Mouse (Mus musculus) thymus, postnatal 0 days (tissue): ENCODE measurements around the gene 4930470P17Rik. TPM values are rescaled to one million over a fixed set of nuclear protein-coding genes. Genes with fewer than 3 reads are reported as not detected.
A peak's percentile ranks its signal among the peaks of the same experiment; 100 is the strongest.

Experiments
- DNase-seq: peaks from one replicate; pipeline ENCODE4 v3.0.0-alpha.2; 2015; ENCODE audit warnings: low spot score
- polyA plus RNA-seq: library from polyadenylated mRNA; unstranded; fragments of >200 nt; fragmentation: Nextera tagmentation; extraction: Ambion mirVana; gene quantifications from 2 replicates; pipeline ENCODE4 v1.2.1, GENCODE M21; 2015

Gene 4930470P17Rik
- polyA plus RNA-seq, 1 experiment from 2014 or later = not detected

- DNase-seq = no peak
Measured at GRCm38 (mm10) chr2:170579551-170579950, 22.3 kb downstream of the 4930470P17Rik start.

GRCm38 (mm10) chr2:170578588-170578987 is 23.2 kb downstream of the 4930470P17Rik start:
- DNase-seq = no peak

GRCm38 (mm10) chr2:170577502-170577901 is 24.3 kb downstream of the 4930470P17Rik start:
- DNase-seq = peak; percentile 4

GRCm38 (mm10) chr2:170576077-170576476 is 25.7 kb downstream of the 4930470P17Rik start:
- no peak for DNase-seq

- DNase-seq = no peak
Measured at GRCm38 (mm10) chr2:170564995-170565394, 36.8 kb downstream of the 4930470P17Rik start.

- DNase-seq = no peak
Measured at GRCm38 (mm10) chr2:170563956-170564855, 37.6 kb downstream of the 4930470P17Rik start.

- DNase-seq = no peak
Measured at GRCm38 (mm10) chr2:170552088-170552487, 49.7 kb downstream of the 4930470P17Rik start.

- DNase-seq = no peak
Measured at GRCm38 (mm10) chr2:170550240-170550639, 51.6 kb downstream of the 4930470P17Rik start.

- no peak for DNase-seq
Measured at GRCm38 (mm10) chr2:170549146-170549545, 52.7 kb downstream of the 4930470P17Rik start.

GRCm38 (mm10) chr2:170548046-170548445 is 53.8 kb downstream of the 4930470P17Rik start:
- DNase-seq = no peak

- no peak for DNase-seq
Measured at GRCm38 (mm10) chr2:170547526-170547925, 54.3 kb downstream of the 4930470P17Rik start.

GRCm38 (mm10) chr2:170545745-170546144 is 56.1 kb downstream of the 4930470P17Rik start:
- no peak for DNase-seq

- DNase-seq = no peak
Measured at GRCm38 (mm10) chr2:170544950-170545349, 56.9 kb downstream of the 4930470P17Rik start.

GRCm38 (mm10) chr2:170544159-170544558 is 57.7 kb downstream of the 4930470P17Rik start:
- no peak for DNase-seq

- DNase-seq = no peak
Measured at GRCm38 (mm10) chr2:170543625-170544024, 58.2 kb downstream of the 4930470P17Rik start.

GRCm38 (mm10) chr2:170539211-170539610 is 62.6 kb downstream of the 4930470P17Rik start:
- no peak for DNase-seq

- DNase-seq = no peak
Measured at GRCm38 (mm10) chr2:170535841-170536240, 66.0 kb downstream of the 4930470P17Rik start.

- DNase-seq = no peak
Measured at GRCm38 (mm10) chr2:170534803-170535174, 67.0 kb downstream of the 4930470P17Rik start.

- no peak for DNase-seq
Measured at GRCm38 (mm10) chr2:170534116-170534802, 67.6 kb downstream of the 4930470P17Rik start.

- no peak for DNase-seq
Measured at GRCm38 (mm10) chr2:170530256-170530655, 71.6 kb downstream of the 4930470P17Rik start.

- DNase-seq = no peak
Measured at GRCm38 (mm10) chr2:170529766-170530165, 72.1 kb downstream of the 4930470P17Rik start.
